Mouse (Mus musculus): Measurements from ENCODE around the gene Bclaf1. TPM values are rescaled to one million over a fixed set of nuclear protein-coding genes. Genes with fewer than 3 reads are reported as not detected.

The Bclaf1 gene
- polyA plus RNA-seq, 1 experiment = 2.7 TPM

DNA sequence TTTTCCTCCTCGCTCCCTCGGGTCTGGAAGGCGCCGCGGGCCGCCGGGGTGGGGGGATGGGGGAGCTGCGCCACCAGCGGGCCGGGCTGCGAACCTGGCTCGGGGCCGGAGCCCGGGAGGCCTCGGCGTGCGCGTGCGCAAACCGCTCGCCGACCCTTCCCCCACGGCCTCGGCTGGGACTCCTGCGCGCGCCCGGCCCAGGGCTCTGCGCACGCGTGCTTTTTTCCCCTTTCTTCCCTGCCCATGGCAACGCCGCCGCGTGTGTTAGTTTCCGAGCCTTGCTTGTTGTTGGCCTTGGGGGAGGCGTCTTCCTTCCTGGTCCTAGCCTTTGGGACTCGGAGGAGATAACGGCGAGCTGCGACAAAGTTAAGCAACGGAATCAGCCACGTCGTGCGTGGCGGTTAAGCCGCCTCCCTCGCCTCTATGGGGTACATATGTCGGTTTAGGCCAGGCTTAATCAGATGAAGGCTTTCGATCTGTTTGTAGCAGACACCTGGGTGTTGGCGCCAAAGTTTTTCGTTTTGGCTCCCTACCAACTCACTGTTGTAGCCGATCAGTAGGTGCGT lies 550 bp downstream of the Bclaf1 start:
- peak overlapping the region; percentile 90 for H3K4me3 ChIP-seq (replicated peaks)
- TF ChIP-seq GATA1 (IDR thresholded peaks at IDR 0.05; ENCODE audit: low read length) = no peak; the same call in 1 of the 2 replicates
- no peaks in the 10 kb centered on the region for H3K27me3 ChIP-seq (ENCODE audit: control insufficient read depth)
- H3K36me3 ChIP-seq (ENCODE audit: control insufficient read depth) = peaks cover 25% of the 10 kb centered on the region
- no peaks in the 10 kb centered on the region for H3K9me3 ChIP-seq (ENCODE audit: control insufficient read depth, low read length)
- H3K4me1 ChIP-seq (ENCODE audit: control insufficient read depth) = peaks cover 43% of the 10 kb centered on the region

DNA sequence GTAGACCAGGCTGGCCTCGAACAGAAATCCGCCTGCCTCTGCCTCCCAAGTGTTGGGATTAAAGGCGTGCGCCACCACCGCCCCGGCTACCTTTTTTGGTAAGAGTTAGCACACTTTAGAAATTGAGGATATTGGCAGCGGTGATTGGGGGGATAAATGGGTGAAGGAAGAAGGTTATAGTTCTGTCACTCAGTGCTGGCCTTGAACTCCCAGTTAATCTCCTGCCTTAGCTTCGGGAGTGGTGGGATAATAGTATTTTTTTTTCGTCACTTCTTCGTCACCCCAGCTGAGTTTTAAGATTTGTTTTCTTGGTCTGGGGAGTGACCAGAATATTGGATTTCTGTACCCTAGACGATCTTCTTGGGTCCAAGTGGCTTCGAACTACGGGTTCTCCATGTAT lies 1.2 kb downstream of the Bclaf1 start:
- TF ChIP-seq TAL1 (IDR thresholded peaks at IDR 0.05; ENCODE audit: low read length) = no peak
- TF ChIP-seq GATA1 (IDR thresholded peaks at IDR 0.05; ENCODE audit: low read length) = no peak
- H3K27me3 ChIP-seq (ENCODE audit: control insufficient read depth) = no peaks in the 10 kb centered on the region
- no peaks in the 10 kb centered on the region for H3K9me3 ChIP-seq (ENCODE audit: control insufficient read depth, low read length)
- H3K36me3 ChIP-seq (ENCODE audit: control insufficient read depth) = peaks cover 31% of the 10 kb centered on the region
- H3K4me1 ChIP-seq (ENCODE audit: control insufficient read depth) = peaks cover 44% of the 10 kb centered on the region
- peak overlapping the region; percentile 90 for H3K4me3 ChIP-seq (replicated peaks)

DNA sequence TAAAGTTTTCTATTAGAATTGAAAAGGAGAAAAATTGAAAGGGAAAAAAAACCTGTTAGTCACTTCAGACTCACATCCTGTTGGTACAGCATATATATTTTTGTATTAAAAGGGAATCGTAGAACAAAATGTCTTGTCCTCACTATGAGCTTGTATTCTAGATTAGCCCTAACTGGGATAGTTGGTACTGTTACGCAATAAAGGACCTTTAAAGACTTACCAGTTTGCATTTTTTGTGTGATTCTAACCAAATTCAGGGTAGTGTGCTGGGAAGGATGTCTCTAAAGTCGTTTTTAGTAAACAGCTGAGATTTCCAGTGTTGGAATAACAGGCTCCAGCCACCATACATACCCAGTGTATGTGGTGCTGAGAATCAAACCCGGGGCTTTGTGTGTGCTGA lies 1.7 kb downstream of the Bclaf1 start:
- no peak for TF ChIP-seq TAL1 (IDR thresholded peaks at IDR 0.05; ENCODE audit: low read length)
- no peak for TF ChIP-seq GATA1 (IDR thresholded peaks at IDR 0.05; ENCODE audit: low read length)
- H3K36me3 ChIP-seq (ENCODE audit: control insufficient read depth) = peaks cover 36% of the 10 kb centered on the region
- peak overlapping the region; percentile 90 for H3K4me3 ChIP-seq (replicated peaks)
- peaks cover 45% of the 10 kb centered on the region for H3K4me1 ChIP-seq (ENCODE audit: control insufficient read depth)
- no peaks in the 10 kb centered on the region for H3K9me3 ChIP-seq (ENCODE audit: control insufficient read depth, low read length)
- H3K27me3 ChIP-seq (ENCODE audit: control insufficient read depth) = no peaks in the 10 kb centered on the region

DNA sequence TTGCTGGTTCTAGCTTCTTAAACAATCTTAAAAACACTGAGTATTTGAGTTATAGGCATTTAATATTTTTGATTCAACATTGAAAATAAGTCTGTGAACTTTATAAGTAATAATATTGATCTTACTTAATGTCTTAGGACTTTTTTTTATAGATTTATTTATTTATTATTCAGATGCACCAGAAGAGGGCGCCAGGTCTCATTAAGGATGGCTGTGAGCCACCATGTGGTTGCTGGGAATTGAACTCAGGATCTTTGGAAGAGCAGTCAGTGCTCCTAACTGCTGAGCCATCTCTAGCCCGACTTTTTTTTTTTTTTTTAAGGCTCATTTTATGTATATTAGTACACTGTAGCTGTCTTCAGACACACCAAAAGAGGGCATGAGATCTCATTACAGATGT lies 2.5 kb downstream of the Bclaf1 start:
- peaks cover 44% of the 10 kb centered on the region for H3K36me3 ChIP-seq (ENCODE audit: control insufficient read depth)
- TF ChIP-seq GATA1 (IDR thresholded peaks at IDR 0.05; ENCODE audit: low read length) (no peak), TAL1 (IDR thresholded peaks at IDR 0.05; ENCODE audit: low read length) (no peak)
- H3K9me3 ChIP-seq (ENCODE audit: control insufficient read depth, low read length) = no peaks in the 10 kb centered on the region
- H3K27me3 ChIP-seq (ENCODE audit: control insufficient read depth) = no peaks in the 10 kb centered on the region
- peak overlapping the region; percentile 90 for H3K4me3 ChIP-seq (replicated peaks)
- H3K4me1 ChIP-seq (ENCODE audit: control insufficient read depth) = peaks cover 45% of the 10 kb centered on the region

DNA sequence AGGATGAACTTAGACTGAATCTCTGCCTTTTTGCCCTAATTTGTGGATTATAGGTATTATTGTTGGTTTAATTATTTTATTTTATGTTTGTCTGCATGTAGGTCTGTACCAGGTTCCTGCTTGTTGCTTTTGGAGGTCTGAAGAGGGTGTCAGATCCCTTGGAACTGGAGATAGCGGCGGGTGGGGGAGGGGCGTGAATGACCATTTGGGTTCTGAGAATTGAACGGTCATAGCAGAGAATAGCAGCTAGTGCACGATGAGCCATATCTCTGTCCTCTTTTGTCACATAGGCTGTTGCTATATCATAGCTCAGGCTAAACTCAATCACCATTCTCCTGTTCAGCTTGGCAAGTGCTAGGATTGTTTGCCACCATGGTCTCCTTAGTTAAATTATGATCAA lies 5.2 kb downstream of the Bclaf1 start:
- Histone ChIP-seq H3K27me3 (ENCODE audit: control insufficient read depth) (no peaks in the 10 kb centered on the region), H3K4me3 (replicated peaks) (no peak overlapping the region), H3K4me1 (ENCODE audit: control insufficient read depth) (peaks cover 30% of the 10 kb centered on the region), H3K9me3 (ENCODE audit: control insufficient read depth, low read length) (no peaks in the 10 kb centered on the region), H3K36me3 (ENCODE audit: control insufficient read depth) (peaks cover 68% of the 10 kb centered on the region)
- TF ChIP-seq TAL1 (IDR thresholded peaks at IDR 0.05; ENCODE audit: low read length) (no peak), GATA1 (IDR thresholded peaks at IDR 0.05; ENCODE audit: low read length) (no peak)

DNA sequence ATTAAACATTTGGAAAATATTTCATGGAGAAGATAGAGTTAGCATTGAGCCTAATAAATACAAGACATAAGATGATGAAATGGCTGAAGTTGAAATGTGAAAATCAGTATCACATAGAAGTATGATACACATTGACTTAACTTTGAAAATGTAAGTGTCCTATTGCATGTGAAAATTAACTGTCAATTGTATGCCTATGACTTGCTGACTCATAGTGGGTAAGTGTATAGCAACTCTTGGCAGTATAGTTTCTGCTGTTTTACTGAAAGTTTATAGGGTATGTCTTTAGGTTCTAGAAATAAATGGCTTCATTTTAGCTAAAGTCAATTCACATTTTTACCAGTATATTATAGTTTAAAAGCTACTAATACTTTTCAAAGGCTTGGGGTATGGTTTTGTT lies 14.0 kb downstream of the Bclaf1 start:
- TF ChIP-seq GATA1 (IDR thresholded peaks at IDR 0.05; ENCODE audit: low read length) (no peak), TAL1 (IDR thresholded peaks at IDR 0.05; ENCODE audit: low read length) (no peak)
- Histone ChIP-seq H3K9me3 (ENCODE audit: control insufficient read depth, low read length) (no peaks in the 10 kb centered on the region), H3K4me3 (replicated peaks) (no peak overlapping the region), H3K4me1 (ENCODE audit: control insufficient read depth) (no peaks in the 10 kb centered on the region), H3K27me3 (ENCODE audit: control insufficient read depth) (no peaks in the 10 kb centered on the region), H3K36me3 (ENCODE audit: control insufficient read depth) (peaks cover 100% of the 10 kb centered on the region)

DNA sequence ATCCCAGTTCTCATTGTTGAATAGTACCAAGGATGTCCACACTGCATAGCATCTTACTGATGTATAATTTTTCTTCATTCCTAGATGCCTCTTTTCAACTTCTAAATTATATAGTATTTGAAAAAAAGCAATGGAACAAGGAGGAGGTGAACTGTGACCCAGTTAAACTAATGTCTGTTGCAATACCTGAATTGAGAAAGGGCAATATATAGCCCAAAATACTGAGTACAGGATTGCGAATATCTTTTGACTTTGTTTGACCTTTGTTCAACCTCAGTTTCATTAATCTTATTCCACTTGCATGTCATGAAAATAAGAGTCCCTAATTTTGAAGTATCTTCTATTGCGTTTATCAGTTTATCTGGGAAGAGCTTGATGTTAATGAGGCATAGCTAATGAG lies 19.0 kb downstream of the Bclaf1 start:
- no peaks in the 10 kb centered on the region for H3K9me3 ChIP-seq (ENCODE audit: control insufficient read depth, low read length)
- H3K4me1 ChIP-seq (ENCODE audit: control insufficient read depth) = no peaks in the 10 kb centered on the region
- TF ChIP-seq GATA1 (IDR thresholded peaks at IDR 0.05; ENCODE audit: low read length) = no peak
- no peak for TF ChIP-seq TAL1 (IDR thresholded peaks at IDR 0.05; ENCODE audit: low read length)
- peaks cover 100% of the 10 kb centered on the region for H3K36me3 ChIP-seq (ENCODE audit: control insufficient read depth)
- H3K27me3 ChIP-seq (ENCODE audit: control insufficient read depth) = no peaks in the 10 kb centered on the region
- no peak overlapping the region for H3K4me3 ChIP-seq (replicated peaks)

DNA sequence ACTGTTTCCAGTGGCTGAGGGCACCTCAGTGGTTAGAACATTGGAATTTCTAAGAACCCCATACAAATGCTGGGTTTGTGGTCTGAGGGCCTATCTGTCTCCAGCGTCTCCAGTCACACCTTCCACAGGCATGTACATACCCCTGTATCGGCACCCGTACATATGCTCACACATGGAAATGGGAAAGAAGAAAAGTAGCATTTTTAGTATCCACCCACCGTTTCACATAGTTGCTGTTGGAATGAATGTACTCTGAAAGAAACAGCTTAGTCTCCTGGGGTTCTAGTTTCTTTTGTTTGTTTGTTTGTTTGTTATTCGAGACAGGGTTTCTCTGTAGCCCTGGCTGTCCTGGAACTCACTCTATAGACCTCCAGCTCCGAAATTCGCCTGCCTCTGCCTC lies 25.6 kb downstream of the Bclaf1 start:
- Histone ChIP-seq H3K9me3 (ENCODE audit: control insufficient read depth, low read length) (no peaks in the 10 kb centered on the region), H3K4me1 (ENCODE audit: control insufficient read depth) (no peaks in the 10 kb centered on the region), H3K27me3 (ENCODE audit: control insufficient read depth) (no peaks in the 10 kb centered on the region), H3K36me3 (ENCODE audit: control insufficient read depth) (peaks cover 100% of the 10 kb centered on the region), H3K4me3 (replicated peaks) (no peak overlapping the region)
- no peak for TF ChIP-seq GATA1 (IDR thresholded peaks at IDR 0.05; ENCODE audit: low read length)
- no peak for TF ChIP-seq TAL1 (IDR thresholded peaks at IDR 0.05; ENCODE audit: low read length)

DNA sequence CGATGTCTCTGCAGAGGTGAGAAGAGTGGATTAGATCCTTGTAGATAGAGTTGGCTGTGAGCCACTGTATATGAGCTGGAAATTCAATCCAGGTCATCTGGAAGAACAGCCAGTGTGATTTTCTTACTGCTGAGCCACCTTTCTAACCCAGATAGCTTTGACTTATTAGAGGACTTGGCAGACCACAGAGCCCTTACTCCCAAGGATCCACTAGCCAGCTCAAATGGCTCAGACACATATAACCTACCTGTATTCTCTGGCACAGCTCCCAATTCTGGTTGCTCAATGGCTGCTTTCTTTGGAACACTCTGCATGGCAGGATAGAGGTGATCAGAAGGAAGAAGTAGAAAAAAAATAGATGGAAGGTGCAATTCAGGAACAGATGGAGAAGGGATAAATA lies 33.5 kb downstream of the Bclaf1 start:
- no peak overlapping the region for H3K4me3 ChIP-seq (replicated peaks)
- H3K9me3 ChIP-seq (ENCODE audit: control insufficient read depth, low read length) = no peaks in the 10 kb centered on the region
- no peak for TF ChIP-seq TAL1 (IDR thresholded peaks at IDR 0.05; ENCODE audit: low read length)
- TF ChIP-seq GATA1 (IDR thresholded peaks at IDR 0.05; ENCODE audit: low read length) = no peak
- H3K36me3 ChIP-seq (ENCODE audit: control insufficient read depth) = peaks cover 70% of the 10 kb centered on the region
- peaks cover 22% of the 10 kb centered on the region for H3K4me1 ChIP-seq (ENCODE audit: control insufficient read depth)
- no peaks in the 10 kb centered on the region for H3K27me3 ChIP-seq (ENCODE audit: control insufficient read depth)
